Mouse (Mus musculus) adrenal gland, adult 18-20 months (tissue): ENCODE results near the gene Kat7. TPM values are rescaled to one million over a fixed set of nuclear protein-coding genes. Genes with fewer than 3 reads are reported as not detected.

Experiments used
- DNase-seq, 2 experiments: peaks; one replicate each; pipeline ENCODE4 v3.0.0; 2021 to 2022; ENCODE audit warnings: low spot score in 2 of 2
- total RNA-seq, 2 experiments: library from RNA; stranded (reverse); gene quantifications; 1 replicate in 1 of 2; 2 replicates in 1 of 2; pipeline ENCODE4 v1.2.3; 2021

Kat7 gene
- total RNA-seq, 2 experiments from 2014 or later = 54.9 to 59.0 TPM

DNA sequence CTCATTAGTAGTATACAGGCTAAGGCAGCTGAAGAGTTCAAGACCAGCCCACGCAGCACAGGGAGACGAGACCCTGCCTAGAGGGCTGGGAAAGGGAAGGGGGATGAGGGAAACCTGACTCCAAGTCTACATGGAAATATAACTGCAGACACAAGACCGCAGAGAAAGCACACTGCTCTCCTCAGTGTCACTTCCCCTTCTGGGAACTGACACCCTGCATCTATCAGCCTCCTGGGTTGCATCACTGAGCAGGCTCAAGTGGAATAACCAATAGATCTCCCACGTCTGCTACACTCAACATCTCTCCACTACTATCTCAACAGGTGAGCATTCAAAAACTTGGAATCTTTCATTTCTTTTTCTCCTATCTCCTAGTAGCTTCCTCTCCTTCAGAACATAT lies 18.0 kb downstream of the Kat7 start:
- no peak for DNase-seq

DNA sequence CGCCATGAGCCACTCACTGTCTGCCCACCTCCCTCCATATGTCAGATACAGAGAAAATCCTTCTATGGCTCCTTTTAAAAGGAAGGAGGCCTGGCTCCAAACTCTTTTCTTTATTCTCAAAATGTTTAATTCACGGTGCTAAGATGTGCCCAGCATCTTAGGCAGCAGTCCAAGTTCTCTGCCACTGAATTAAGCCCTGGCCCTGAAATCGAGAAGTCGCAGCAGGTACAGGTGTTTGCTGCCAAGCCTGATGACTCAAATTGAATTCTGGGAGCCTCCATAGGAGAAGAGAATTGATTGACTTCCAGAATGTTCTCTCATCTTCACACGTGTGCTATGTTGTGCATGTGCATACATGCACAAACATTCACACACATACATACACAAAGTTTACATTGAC lies 27.7 kb downstream of the Kat7 start:
- no peak for DNase-seq

DNA sequence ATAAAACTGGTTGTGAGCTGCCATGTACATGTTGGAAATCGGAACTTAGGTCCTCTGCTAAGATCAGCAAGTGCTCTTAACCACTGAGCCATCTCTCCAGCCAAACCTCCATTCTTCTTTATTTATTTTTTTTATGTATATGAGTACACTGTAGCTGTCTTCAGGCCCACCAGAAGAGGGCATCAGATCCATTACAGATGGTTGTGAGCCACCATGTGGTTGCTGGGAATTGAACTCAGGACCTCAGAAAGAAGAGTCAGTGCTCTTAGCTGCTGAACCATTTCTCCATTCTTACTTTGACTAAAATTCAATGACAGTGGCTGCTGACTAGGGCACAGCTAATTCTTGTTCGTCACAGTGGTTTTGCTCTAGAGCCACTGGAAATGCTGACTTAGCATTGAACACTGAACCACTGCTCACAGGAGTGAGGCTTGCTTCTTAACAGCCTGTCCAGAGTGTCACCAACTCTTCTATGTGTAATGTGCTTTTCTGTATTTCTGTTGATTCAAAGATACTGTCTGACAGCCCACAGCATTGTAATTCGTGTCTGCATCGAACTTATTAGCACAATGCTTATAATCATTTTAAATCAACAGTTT lies 30.9 kb downstream of the Kat7 start:
- DNase-seq = no peak

DNA sequence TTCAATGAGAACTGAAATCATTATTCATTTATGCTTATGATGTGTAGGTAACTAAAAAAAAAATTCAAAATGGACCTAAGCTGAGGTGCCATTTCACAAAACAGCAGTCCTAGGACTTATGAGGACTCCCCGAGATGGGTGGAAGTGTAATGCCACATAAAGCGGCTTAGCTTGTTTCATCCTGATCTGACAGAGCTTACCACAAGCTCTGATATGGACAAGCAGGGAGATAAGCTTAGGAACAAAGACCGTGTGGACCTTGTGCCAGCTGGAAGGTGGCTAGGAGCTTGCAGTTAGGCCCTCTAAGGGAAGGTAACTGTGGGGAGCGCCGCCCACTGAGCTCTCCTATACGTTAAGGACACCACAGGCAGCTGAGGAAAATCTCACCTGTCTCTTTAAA lies 34.0 kb downstream of the Kat7 start:
- no peak for DNase-seq

DNA sequence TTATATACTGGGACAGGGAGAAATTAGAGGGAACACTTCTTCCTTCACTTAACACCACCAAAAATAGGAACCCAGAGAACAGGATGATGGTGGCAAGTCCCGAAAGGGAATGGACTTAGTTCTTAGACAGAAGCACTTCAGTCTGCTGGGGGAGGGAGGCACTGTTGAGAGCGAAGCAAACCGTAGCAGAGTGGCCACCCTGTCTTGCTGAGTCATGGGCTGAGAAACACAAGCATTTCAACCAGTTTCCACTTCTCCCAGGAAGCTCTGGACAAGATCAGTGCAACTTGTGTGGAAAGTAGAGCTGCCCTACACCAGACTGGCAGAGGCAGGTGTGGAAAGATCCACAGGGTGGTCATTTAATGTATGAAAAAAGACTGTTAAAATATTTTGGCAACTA lies 35.4 kb downstream of the Kat7 start:
- no peak for DNase-seq

DNA sequence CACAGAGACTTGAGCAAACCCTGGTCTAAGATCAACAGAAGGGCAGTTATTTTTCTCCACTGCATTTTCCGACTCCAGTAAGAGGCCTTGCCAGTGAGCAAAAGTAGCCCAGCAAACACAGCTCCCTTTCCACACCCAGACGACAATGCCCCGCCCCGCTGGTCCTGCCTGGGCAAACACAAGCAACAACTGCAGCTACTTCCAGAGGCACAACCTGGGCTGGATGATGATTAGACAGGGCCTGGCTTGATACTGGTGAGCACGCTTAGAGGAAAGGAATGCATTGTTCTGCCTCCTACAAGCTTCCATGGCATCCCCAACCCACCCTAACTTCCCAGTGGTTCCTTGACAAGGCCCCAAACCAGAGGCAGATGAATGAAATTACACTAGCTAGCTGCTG lies 36.4 kb downstream of the Kat7 start:
- no peak for DNase-seq

GRCm38 (mm10) chr11:95266540-95267245 lies 43.4 kb downstream of the Kat7 start:
- peak in 1 of 2 experiments; percentile 20 for DNase-seq

GRCm38 (mm10) chr11:95264455-95265013 lies 45.5 kb downstream of the Kat7 start:
- no peak for DNase-seq

DNA sequence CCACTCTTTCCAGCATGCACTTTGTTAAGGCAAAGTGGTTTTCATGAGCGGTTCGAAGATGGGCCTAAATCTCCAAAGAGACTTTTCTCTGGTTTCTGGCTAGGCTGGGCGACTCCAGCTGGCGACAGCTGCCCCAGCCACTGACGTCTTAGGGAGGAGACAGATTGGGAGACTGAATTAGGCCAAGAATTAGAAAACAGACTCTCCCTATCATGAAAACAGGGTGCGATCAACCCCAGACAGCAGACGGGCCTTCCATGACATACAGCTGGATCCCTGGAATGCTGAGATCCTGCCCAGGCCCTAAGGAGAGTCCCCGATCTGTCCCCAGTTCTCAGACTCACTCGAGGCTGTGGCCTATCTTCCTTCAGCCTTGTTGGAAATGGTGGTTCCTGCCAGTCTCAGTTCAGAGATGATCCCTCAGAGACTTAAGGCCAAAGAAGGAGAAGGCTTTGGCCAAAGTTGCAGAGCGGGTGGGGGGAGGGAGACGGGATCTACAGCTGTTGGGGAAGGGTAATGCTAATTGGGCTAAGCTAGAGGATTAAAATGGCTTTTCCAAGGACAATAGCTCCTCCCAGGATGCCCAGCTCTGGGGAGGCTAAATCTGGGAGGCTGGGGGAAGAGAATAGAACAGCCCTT lies 46.1 kb downstream of the Kat7 start:
- DNase-seq = no peak

DNA sequence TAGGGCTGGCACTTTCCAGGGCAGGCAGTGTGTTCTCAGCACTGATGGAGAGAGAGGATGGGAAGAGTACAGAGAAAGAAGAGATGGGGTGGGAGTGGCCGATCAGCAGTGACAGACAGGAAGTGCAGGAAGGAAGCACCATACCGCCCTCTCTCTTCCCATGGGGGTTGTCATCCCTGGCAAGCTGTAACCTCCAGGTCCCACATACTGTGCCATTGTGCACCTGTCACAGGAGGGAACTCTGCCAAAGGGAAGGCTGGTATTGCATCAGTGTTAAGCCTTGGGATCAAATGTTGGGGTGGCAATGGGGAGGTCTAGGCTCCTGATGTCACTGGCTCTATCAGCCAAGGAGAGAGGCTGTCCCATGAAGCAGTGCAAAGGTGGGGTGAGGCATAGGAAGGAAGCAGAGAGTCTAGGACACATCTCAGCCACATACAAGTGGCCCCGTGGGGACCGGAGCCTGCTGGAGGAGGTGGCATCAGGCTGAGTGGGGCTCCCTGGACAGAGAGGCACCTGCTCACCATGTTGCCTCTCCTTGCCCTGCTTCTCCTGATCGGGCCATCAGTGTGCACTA lies 48.8 kb downstream of the Kat7 start, which contains the start of gene Tac4:
Tac4 (plus strand) TSS at position 352 of the 574 bp plus-strand sequence.
- DNase-seq = no peak

GRCm38 (mm10) chr11:95259088-95259849 lies 50.8 kb downstream of the Kat7 start:
- DNase-seq = peak; percentile 97 to 98

DNA sequence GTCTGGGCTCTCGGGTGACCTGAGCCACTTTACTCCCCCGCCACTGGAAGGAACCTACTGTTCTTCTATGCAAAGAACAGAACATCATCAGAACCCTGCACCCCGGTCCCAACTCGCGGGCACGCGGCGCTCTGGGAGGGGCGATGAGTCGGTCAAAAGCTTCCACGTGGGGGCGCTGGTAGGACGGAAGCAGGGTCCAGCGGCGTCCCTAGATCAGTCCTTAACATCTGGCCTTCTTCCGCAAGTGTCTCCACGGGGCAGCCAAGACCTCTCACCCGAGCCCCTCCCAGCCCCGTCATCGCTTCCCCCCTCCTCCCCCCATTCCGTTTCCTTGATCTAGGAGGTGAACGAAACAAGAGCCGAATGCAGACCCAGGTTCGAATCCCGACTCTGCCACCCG lies 51.6 kb downstream of the Kat7 start:
- peak; percentile 80 to 87 for DNase-seq

DNA sequence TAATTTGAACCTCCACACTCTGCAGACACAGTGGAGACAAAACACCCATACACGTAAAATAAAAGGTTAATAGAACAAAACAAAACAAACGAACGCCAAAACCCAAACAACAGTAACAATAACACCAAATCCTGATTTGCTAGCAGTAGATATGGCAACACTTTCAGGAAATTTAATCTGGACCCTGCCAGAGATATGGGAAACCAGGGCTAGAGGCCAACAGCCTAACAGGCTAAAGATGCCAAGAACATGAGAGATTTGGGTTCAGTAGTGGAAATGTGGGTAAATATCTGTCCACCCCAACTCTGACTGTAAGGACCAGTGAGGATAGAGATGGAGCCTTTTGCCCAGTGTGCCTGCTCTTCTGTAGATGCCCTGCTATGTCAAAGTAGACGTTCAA lies 52.1 kb downstream of the Kat7 start:
- no peak for DNase-seq

GRCm38 (mm10) chr11:95255747-95256146 lies 54.3 kb downstream of the Kat7 start:
- no peak for DNase-seq

- DNase-seq = no peak
Observed at GRCm38 (mm10) chr11:95254165-95254564, 55.9 kb downstream of the Kat7 start.

- no peak for DNase-seq
Observed at GRCm38 (mm10) chr11:95252104-95252503, 57.9 kb downstream of the Kat7 start.

GRCm38 (mm10) chr11:95251295-95251694 lies 58.8 kb downstream of the Kat7 start:
- DNase-seq = peak; percentile 73 to 80

DNA sequence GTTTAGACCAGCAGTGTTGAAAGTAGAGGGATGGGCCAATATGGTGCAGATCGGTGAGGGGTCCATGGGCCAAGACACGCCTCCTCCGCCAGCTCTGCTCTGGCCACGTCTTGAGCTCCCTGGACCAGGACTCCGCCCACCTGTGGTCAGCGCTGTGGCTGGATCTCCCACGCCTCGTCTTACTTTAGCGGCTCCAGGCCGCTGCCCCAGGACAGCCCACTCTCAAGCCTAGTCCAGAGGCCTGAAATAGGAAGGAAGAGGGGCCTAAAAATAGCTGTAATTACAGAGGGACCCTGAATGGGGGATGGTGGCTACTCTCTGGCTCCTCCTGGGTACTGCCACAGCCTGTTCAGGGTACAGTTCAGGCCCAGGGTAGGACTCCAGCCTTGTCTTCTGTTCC lies 59.9 kb downstream of the Kat7 start:
- DNase-seq = no peak

GRCm38 (mm10) chr11:95247065-95247464 lies 63.0 kb downstream of the Kat7 start:
- DNase-seq = no peak

- no peak for DNase-seq
Observed at GRCm38 (mm10) chr11:95245456-95245855, 64.6 kb downstream of the Kat7 start.

DNA sequence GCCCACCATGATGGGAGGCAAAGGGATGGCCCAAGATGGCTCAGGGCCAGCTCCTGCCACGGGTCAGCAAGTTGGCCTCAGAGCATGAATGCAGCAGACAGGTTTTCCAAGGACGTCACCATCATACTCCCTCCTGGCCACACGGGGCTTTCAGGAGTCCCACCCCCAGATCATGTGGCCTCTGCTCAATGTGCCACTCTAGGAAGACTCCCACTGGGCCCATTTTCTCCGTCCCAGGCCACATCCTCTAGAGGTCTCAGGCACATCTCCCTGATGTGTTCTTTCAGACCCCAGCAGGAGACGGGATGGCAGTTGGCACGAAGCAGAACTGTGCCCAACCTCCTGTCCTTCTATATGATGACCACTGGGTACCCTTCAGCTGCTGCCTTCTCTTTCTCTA lies 67.4 kb downstream of the Kat7 start:
- no peak for DNase-seq
